Mouse (Mus musculus) left cerebral cortex, adult 2 months (tissue): ENCODE data around the gene Mpdz. TPM values are rescaled to one million over a fixed set of nuclear protein-coding genes. Genes with fewer than 3 reads are reported as not detected.
A peak's percentile ranks its signal among the peaks of the same experiment; 100 is the strongest.

Experiments used
- DNase-seq, 2 experiments: peaks; one replicate each; pipeline ENCODE4 v3.0.0; 2021 to 2022; ENCODE audit warnings: low spot score in 2 of 2, mixed read lengths in 1 of 2; ENCODE audit errors: extremely low spot score in 1 of 2
- H3K27ac ChIP-seq: fragments of 200-600 bp; 2 replicates; pipeline ENCODE4 v1.8.1; 2022
- H3K4me3 ChIP-seq: fragments of 200-600 bp; 2 replicates; pipeline ENCODE4 v1.8.1; 2022
- CTCF ChIP-seq: fragments of 200-600 bp; IDR thresholded peaks from 2 replicates; pipeline ENCODE4 v1.8.1; 2022; ENCODE audit warnings: antibody characterized with exemption, mild to moderate bottlenecking, moderate library complexity
- intact Hi-C: fragments of 180-260 bp; cut with DNase I; formaldehyde crosslinking; loops from one replicate; pipeline ENCODE4 v1.15.1; 2025
- total RNA-seq, 2 experiments: library from RNA; stranded (reverse); gene quantifications; 2 replicates each; pipeline ENCODE4 v1.2.3; 2021

Gene Mpdz
- total RNA-seq, 2 experiments from 2014 or later: 60.2 to 64.0 TPM

- intact Hi-C loops: no loop called here
- H3K4me3 ChIP-seq: no peak overlapping the region
- no peak for TF ChIP-seq CTCF
- DNase-seq: no peak
- no peak overlapping the region for H3K27ac ChIP-seq
Observed at GRCm38 (mm10) chr4:81372355-81372754, 70.3 kb downstream of the Mpdz start.

DNA sequence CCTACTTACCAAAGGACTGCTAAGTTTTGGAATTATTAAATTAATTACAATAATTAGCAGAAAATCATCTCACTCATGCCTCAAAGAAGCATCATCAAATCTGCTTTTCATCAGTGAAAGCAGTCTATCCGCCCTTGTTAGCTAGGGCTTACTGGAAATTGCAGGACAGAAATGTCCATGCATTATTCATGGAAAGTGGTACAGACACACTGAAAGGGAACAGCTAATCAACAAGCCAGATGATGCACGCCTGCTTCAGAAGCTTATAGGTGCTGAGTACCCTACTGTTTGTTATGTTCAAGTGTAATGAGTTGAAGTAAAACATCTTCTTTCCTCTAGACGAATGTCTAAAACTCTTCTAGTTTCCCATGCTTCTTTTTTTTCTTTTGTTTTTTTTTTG, 91.2 kb downstream of the Mpdz start:
- DNase-seq: no peak
- no peak overlapping the region for H3K4me3 ChIP-seq
- TF ChIP-seq CTCF: no peak
- H3K27ac ChIP-seq: no peak overlapping the region
- intact Hi-C loops: no loop called here

GRCm38 (mm10) chr4:81348646-81349045, 94.0 kb downstream of the Mpdz start:
- no peak for DNase-seq
- intact Hi-C loops: no loop called here
- Histone ChIP-seq H3K27ac (no peak overlapping the region), H3K4me3 (no peak overlapping the region)
- TF ChIP-seq CTCF: no peak

GRCm38 (mm10) chr4:81345141-81345540, 97.5 kb downstream of the Mpdz start:
- no peak for DNase-seq
- H3K27ac ChIP-seq: no peak overlapping the region
- intact Hi-C loops: no loop called here
- no peak for TF ChIP-seq CTCF
- H3K4me3 ChIP-seq: no peak overlapping the region

DNA sequence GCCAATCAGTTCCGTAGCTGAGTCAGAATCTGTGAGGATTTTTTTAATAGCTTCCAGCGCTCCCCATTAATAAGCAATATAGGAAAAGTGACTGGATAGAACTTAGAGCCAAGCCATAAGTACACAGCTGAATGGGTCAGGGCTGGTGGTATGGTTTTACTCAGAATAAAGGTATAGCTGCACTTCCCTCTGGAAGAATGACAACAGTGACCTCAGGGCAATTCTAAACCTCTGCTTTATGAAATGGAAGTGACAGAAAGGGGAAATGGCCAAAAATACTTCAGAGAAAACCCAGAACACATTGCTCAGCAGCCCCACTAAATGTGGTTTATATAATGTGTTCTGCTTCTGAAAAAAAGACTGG, 109.0 kb downstream of the Mpdz start:
- Histone ChIP-seq H3K27ac (peak overlapping the region; percentile 57), H3K4me3 (no peak overlapping the region)
- DNase-seq: no peak
- intact Hi-C loops: no loop called here
- no peak for TF ChIP-seq CTCF

- no peak for TF ChIP-seq CTCF
- intact Hi-C loops: no loop called here
- Histone ChIP-seq H3K27ac (peak overlapping the region; percentile 57), H3K4me3 (no peak overlapping the region)
- DNase-seq: peak; percentile 28 to 39
Observed at GRCm38 (mm10) chr4:81332901-81333627, 109.6 kb downstream of the Mpdz start.

DNA sequence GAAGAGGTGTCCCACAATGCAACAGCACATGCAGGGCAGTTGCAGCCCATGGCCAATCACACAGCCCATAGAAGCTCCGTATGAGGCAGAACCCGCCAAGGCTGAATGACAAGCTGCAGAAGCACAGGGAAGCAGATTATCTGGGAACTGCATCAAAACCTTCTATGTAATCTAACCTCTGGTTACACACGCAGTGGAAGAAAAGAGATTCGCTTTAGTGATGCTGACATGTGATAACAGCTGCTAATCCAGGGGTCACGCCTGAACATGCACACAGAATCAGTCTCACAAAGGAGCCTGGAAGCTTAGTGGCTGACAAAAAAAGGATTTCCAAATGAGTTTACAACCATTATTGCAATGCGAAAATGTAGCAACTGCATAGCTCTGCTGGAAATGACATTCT, 110.2 kb downstream of the Mpdz start:
- intact Hi-C loops: no loop called here
- H3K4me3 ChIP-seq: no peak overlapping the region
- no peak for TF ChIP-seq CTCF
- DNase-seq: no peak
- H3K27ac ChIP-seq: peak overlapping the region; percentile 55

DNA sequence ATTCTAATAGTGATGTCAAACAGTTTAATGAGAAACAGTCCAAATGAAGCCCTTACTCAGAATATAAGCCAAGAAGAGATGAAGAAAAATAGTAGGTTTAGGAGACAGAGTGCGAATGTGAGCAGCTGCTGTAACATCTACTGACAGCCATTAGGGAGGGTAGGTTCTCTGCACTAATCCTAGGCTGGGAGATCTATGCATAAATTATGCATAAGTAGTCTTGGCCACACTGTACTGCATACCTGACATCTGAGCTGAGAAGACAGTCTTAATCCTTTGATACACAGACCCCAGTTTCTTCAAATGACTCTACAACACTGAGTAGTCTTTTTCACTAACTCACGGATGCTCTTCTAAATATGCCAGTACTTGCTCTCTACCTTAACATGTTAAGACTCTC, 114.9 kb downstream of the Mpdz start:
- H3K4me3 ChIP-seq: no peak overlapping the region
- intact Hi-C loops: no loop called here
- TF ChIP-seq CTCF: no peak
- DNase-seq: no peak
- H3K27ac ChIP-seq: no peak overlapping the region

DNA sequence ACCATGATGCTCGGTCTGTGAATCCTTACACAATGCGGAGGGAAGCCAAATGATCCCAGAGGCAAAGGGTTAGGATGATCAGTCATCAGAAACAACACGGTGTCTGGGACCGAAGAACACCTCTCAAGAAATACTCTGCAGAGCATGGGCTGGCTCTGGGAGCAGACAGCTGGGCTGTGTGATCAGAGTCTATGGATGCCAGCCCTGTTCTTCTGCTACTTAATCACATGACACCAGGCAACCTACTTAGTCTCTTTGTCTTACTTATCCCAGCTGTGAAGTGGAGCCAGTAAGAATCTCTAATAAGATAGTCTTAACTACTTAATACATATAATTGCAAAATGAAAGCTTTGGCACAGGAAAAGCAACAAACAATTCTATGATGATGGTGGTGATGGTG, 118.8 kb downstream of the Mpdz start:
- TF ChIP-seq CTCF: no peak
- H3K4me3 ChIP-seq: no peak overlapping the region
- H3K27ac ChIP-seq: no peak overlapping the region
- intact Hi-C loops: no loop called here
- no peak for DNase-seq

DNA sequence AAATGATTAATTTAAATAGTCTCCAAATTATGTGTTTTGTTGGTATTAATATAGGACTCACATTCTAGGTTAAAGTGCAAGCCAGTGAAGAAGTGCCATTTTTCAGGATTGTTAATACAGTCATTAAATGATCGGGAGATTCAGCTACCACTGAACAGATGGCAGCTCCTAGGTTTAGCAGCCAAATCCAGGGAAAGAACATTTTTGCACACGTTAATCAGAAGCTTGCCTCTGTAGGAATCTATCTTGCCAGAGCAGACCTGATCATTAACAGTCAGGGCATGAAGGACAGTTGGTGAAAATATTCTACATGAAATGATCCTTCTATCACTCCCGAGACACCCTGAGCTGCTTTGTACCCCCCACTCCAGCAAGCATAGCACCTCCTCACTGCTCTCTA, 120.4 kb downstream of the Mpdz start:
- no peak for TF ChIP-seq CTCF
- DNase-seq: no peak
- intact Hi-C loops: no loop called here
- H3K27ac ChIP-seq: no peak overlapping the region
- H3K4me3 ChIP-seq: no peak overlapping the region

GRCm38 (mm10) chr4:81314618-81315017, 128.0 kb downstream of the Mpdz start:
- Histone ChIP-seq H3K4me3 (no peak overlapping the region), H3K27ac (no peak overlapping the region)
- intact Hi-C loops: no loop called here
- TF ChIP-seq CTCF: no peak
- no peak for DNase-seq

GRCm38 (mm10) chr4:81313246-81313645, 129.4 kb downstream of the Mpdz start:
- no peak overlapping the region for H3K27ac ChIP-seq
- DNase-seq: no peak
- no peak overlapping the region for H3K4me3 ChIP-seq
- intact Hi-C loops: no loop called here
- TF ChIP-seq CTCF: no peak

DNA sequence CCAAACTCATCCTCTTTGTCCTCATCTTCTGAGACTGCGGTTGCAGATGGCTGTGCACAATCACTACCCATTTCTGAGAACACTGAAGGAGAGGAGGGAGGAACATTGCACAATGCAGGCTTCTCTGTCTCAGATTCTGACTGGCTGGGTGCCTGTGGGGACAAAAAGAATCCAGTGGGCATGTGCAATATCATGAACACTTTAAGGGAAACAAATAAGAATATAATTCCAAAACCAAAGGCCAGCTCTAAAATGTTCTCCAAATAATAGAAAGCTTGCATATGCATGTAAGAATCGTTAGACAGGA, 132.5 kb downstream of the Mpdz start:
- no peak for DNase-seq
- intact Hi-C loops: no loop called here
- TF ChIP-seq CTCF: no peak
- Histone ChIP-seq H3K27ac (no peak overlapping the region), H3K4me3 (no peak overlapping the region)
